In genomic region chr10:29402656-29403268, GRCm38 (mm10) we compare ENCODE assay signal across 10 mouse cellular contexts. TPM values are rescaled to one million over a fixed set of nuclear protein-coding genes. Genes with fewer than 3 reads are reported as not detected.
DNase-seq lines count a peak whose midpoint lies in the region; ATAC-seq and TF ChIP-seq lines count a peak whose summit lies in the region.
"Had no signal": no experiment of that assay in that cellular context is flagged by ENCODE, and none has a peak within 500 bp of the region (broad histone marks: within the 10 kb centered on the region; RNA-seq: fewer than 3 reads in every experiment).

No protein-coding gene starts in this region.

- H3K4me3 ChIP-seq in forebrain, postnatal 0 days (ENCODE audit: low read depth, low read length), result no peak overlapping the region
- no peak overlapping the region for H3K4me3 ChIP-seq in forebrain, embryonic 10.5 days
- H3K4me3 ChIP-seq in kidney, postnatal 0 days (replicated peaks; ENCODE audit: low read depth, low read length), result no peak overlapping the region
- peak overlapping the region in 1 of 3 experiments; percentile 6 for H3K4me3 ChIP-seq in CH12.LX (replicated peaks in 1 of 3; ENCODE audit: low read depth in 2 of 3, low read length in 2 of 3, poor library complexity in 1 of 3)
- H3K4me3 ChIP-seq in hindbrain, embryonic 16.5 days (ENCODE audit: low read length), result no peak overlapping the region
- H3K4me3 ChIP-seq: limb, embryonic 13.5 days had no signal

- TF ChIP-seq RAD21 in CH12.LX (IDR thresholded peaks at IDR 0.05; ENCODE audit: low read depth, low read length), result no peak

- no peak overlapping the region for H3K9ac ChIP-seq in forebrain, postnatal 0 days
- no peak overlapping the region for H3K9ac ChIP-seq in kidney, postnatal 0 days (ENCODE audit: low read depth, low read length)
- H3K9ac ChIP-seq in CH12.LX (ENCODE audit: insufficient read depth, low read depth), result no peak overlapping the region
- no peak overlapping the region for H3K9ac ChIP-seq in hindbrain, embryonic 16.5 days (ENCODE audit: low read depth, low read length)
- H3K9ac ChIP-seq: limb, embryonic 13.5 days had no signal

- no peak for TF ChIP-seq EP300 in CH12.LX (IDR thresholded peaks at IDR 0.05; ENCODE audit: low read length)

- DNase-seq in forebrain, postnatal 0 days, result no peak
- no peak for DNase-seq in forebrain, embryonic 10.5 days (ENCODE audit: extremely low spot score, low spot score)
- peak; percentile 53 for DNase-seq in kidney, postnatal 0 days (ENCODE audit: low spot score)
- DNase-seq in kidney, postnatal 25 days, result no peak
- DNase-seq in CH12.LX (ENCODE audit: extremely low read depth), result no peak
- no peak for DNase-seq in thymus, adult 18-20 months
- DNase-seq: gastrocnemius, postnatal 14 days; thymus, postnatal 4 days had no signal

- no peak for TF ChIP-seq POLR2A in CH12.LX (IDR thresholded peaks at IDR 0.05; ENCODE audit: low read depth, low read length)

- dilution Hi-C loops in CH12.LX (cut with MboI; ENCODE audit: extremely low pct_ligation_motif_present, extremely low pct_unique_long_range_greater_than_20kb, low sequenced_read_pairs), result no loop called here

- TF ChIP-seq CTCF in forebrain, postnatal 0 days (IDR thresholded peaks at IDR 0.05; ENCODE audit: low read depth), result no peak
- no peak for TF ChIP-seq CTCF in kidney, postnatal 0 days (IDR thresholded peaks at IDR 0.05; ENCODE audit: low read depth)
- TF ChIP-seq CTCF in CH12.LX (conservative IDR thresholded peaks at IDR 0.05 in 1 of 2, IDR thresholded peaks at IDR 0.05 in 1 of 2; ENCODE audit: low read depth in 2 of 2, low read length in 2 of 2), result no peak

- H3K27me3 ChIP-seq in forebrain, postnatal 0 days (ENCODE audit: insufficient read depth, low read length), result no peaks in the 10 kb centered on the region
- H3K27me3 ChIP-seq in forebrain, embryonic 10.5 days (ENCODE audit: poor library complexity, severe bottlenecking), result no peaks in the 10 kb centered on the region
- H3K27me3 ChIP-seq in kidney, postnatal 0 days (ENCODE audit: insufficient read depth, low read length), result no peaks in the 10 kb centered on the region
- H3K27me3 ChIP-seq in CH12.LX (replicated peaks), result no peaks in the 10 kb centered on the region
- H3K27me3 ChIP-seq in hindbrain, embryonic 16.5 days (replicated peaks; ENCODE audit: control insufficient read depth, insufficient read depth, low read length), result no peaks in the 10 kb centered on the region
- H3K27me3 ChIP-seq: limb, embryonic 13.5 days had no signal

- H3K79me2 ChIP-seq in CH12.LX (replicated peaks; ENCODE audit: control insufficient read depth, extremely low read depth, insufficient read depth, poor library complexity, severe bottlenecking), result no peaks in the 10 kb centered on the region

- ATAC-seq in forebrain, postnatal 0 days, result peak; percentile 32
- ATAC-seq in kidney, postnatal 0 days (replicated peaks; ENCODE audit: low FRiP score, low read depth), result 0 out of 2 replicates have a peak, but pooled peaks have one; percentile 52
- ATAC-seq in hindbrain, embryonic 16.5 days, result peak; percentile 83

- in situ Hi-C loops in CH12.LX (cut with MboI; ENCODE audit: low pct_ligation_motif_present, low pct_unique_long_range_greater_than_20kb, low sequenced_read_pairs), result no loop called here

- H3K4me2 ChIP-seq in forebrain, postnatal 0 days (ENCODE audit: low read depth), result no peak overlapping the region
- H3K4me2 ChIP-seq in kidney, postnatal 0 days (ENCODE audit: low read length), result peak overlapping the region; percentile 39
- H3K4me2 ChIP-seq in CH12.LX (ENCODE audit: insufficient read depth, low read depth, poor library complexity, severe bottlenecking), result peak overlapping the region; percentile 31; the same call in 1 of the 2 replicates
- H3K4me2 ChIP-seq in hindbrain, embryonic 16.5 days (ENCODE audit: low read length), result no peak overlapping the region
- H3K4me2 ChIP-seq: limb, embryonic 13.5 days had no signal

- WGBS in forebrain, postnatal 0 days, result 18% methylated on average over 8 of the region's 8 CpGs
- 62% methylated on average over 8 of the region's 8 CpGs for WGBS in forebrain, embryonic 10.5 days
- 19% methylated on average over 8 of the region's 8 CpGs for WGBS in kidney, postnatal 0 days
- WGBS in hindbrain, embryonic 16.5 days, result 37% methylated on average over 8 of the region's 8 CpGs

- H3K9me3 ChIP-seq in forebrain, postnatal 0 days (ENCODE audit: low read length), result no peaks in the 10 kb centered on the region
- H3K9me3 ChIP-seq in forebrain, embryonic 10.5 days, result no peaks in the 10 kb centered on the region
- H3K9me3 ChIP-seq in kidney, postnatal 0 days (replicated peaks; ENCODE audit: low read length), result no peaks in the 10 kb centered on the region
- no peaks in the 10 kb centered on the region for H3K9me3 ChIP-seq in CH12.LX (replicated peaks; ENCODE audit: low read length)
- no peaks in the 10 kb centered on the region for H3K9me3 ChIP-seq in hindbrain, embryonic 16.5 days (ENCODE audit: control insufficient read depth, low read length)
- H3K9me3 ChIP-seq: limb, embryonic 13.5 days had no signal

- no peaks in the 10 kb centered on the region for H3K36me3 ChIP-seq in forebrain, postnatal 0 days (ENCODE audit: insufficient read depth)
- H3K36me3 ChIP-seq in forebrain, embryonic 10.5 days (replicated peaks), result no peaks in the 10 kb centered on the region
- no peaks in the 10 kb centered on the region for H3K36me3 ChIP-seq in kidney, postnatal 0 days (ENCODE audit: insufficient read depth, low read length)
- H3K36me3 ChIP-seq in CH12.LX (replicated peaks in 1 of 2; ENCODE audit: control insufficient read depth in 1 of 2, insufficient read depth in 1 of 2, low read length in 1 of 2), result no peaks in the 10 kb centered on the region
- H3K36me3 ChIP-seq in hindbrain, embryonic 16.5 days (ENCODE audit: control insufficient read depth, insufficient read depth, low read length), result no peaks in the 10 kb centered on the region
- H3K36me3 ChIP-seq: limb, embryonic 13.5 days had no signal

- H3K4me1 ChIP-seq in forebrain, postnatal 0 days (ENCODE audit: insufficient read depth), result peaks cover 4% of the 10 kb centered on the region; the same call in 1 of the 2 replicates
- H3K4me1 ChIP-seq in forebrain, embryonic 10.5 days, result peaks cover 5% of the 10 kb centered on the region; the same call in 1 of the 2 replicates
- H3K4me1 ChIP-seq in kidney, postnatal 0 days (replicated peaks; ENCODE audit: insufficient read depth, low read length), result no peaks in the 10 kb centered on the region
- no peaks in the 10 kb centered on the region for H3K4me1 ChIP-seq in CH12.LX (ENCODE audit: control insufficient read depth in 1 of 2, insufficient read depth in 2 of 2)
- H3K4me1 ChIP-seq in hindbrain, embryonic 16.5 days (ENCODE audit: control insufficient read depth, insufficient read depth, low read depth, low read length), result no peaks in the 10 kb centered on the region
- H3K4me1 ChIP-seq: limb, embryonic 13.5 days had no signal

- H3K27ac ChIP-seq in forebrain, postnatal 0 days (ENCODE audit: low read depth, low read length), result no peak overlapping the region
- no peak overlapping the region for H3K27ac ChIP-seq in forebrain, embryonic 10.5 days
- H3K27ac ChIP-seq in kidney, postnatal 0 days, result no peak overlapping the region
- no peak overlapping the region for H3K27ac ChIP-seq in CH12.LX (ENCODE audit: insufficient read depth, low read depth)
- H3K27ac ChIP-seq in hindbrain, embryonic 16.5 days (ENCODE audit: low read depth, low read length), result no peak overlapping the region
- H3K27ac ChIP-seq: limb, embryonic 13.5 days had no signal

TF ChIP-seq in CH12.LX, 34 proteins besides CTCF, POLR2A, EP300 and RAD21:
- TF ChIP-seq NELFE (IDR thresholded peaks at IDR 0.05; ENCODE audit: low read depth, low read length) (no peak), MEF2A (IDR thresholded peaks at IDR 0.05; ENCODE audit: borderline replicate concordance, low read depth, low read length) (no peak), CHD1 (IDR thresholded peaks at IDR 0.05; ENCODE audit: low read depth, low read length) (no peak), ETS1 (conservative IDR thresholded peaks at IDR 0.05; ENCODE audit: low read depth, low read length) (no peak), GABPA (IDR thresholded peaks at IDR 0.05; ENCODE audit: insufficient replicate concordance, low read depth, low read length) (no peak), TCF12 (IDR thresholded peaks at IDR 0.05; ENCODE audit: low read depth, low read length) (no peak), SMC3 (IDR thresholded peaks at IDR 0.05; ENCODE audit: low read depth, low read length) (no peak), PAX5 (IDR thresholded peaks at IDR 0.05; ENCODE audit: low read length) (no peak), E2F4 (IDR thresholded peaks at IDR 0.05; ENCODE audit: insufficient replicate concordance, low read depth, low read length) (no peak)

RNA-seq across cellular contexts. Expression of gene Rnf146, which starts 40.5 kb away (rescaled TPM):
- total RNA-seq in forebrain, postnatal 0 days (2014; rRNA removed), result 68.9 and 79.4 TPM in 2 replicates
- polyA plus RNA-seq in forebrain, postnatal 0 days (2015; fragmentation: Nextera tagmentation; extraction: Ambion mirVana), result 57.0 and 61.9 TPM in 2 replicates
- polyA plus RNA-seq in forebrain, embryonic 10.5 days (2016; fragmentation: Nextera tagmentation; extraction: Ambion mirVana), result 49.2 and 50.1 TPM in 2 replicates
- 43.4 and 43.9 TPM in 2 replicates for polyA plus RNA-seq in kidney, postnatal 0 days (2015; fragmentation: Nextera tagmentation; extraction: Ambion mirVana)
- total RNA-seq in CH12.LX (2012; rRNA removed) (20.8 and 22.5 TPM in 2 replicates), CH12.LX (2014; rRNA removed) (29.7 and 32.1 TPM in 2 replicates)
- polyA plus RNA-seq in CH12.LX (2012; ENCODE audit: insufficient read length, low read depth), result 24.5 and 32.1 TPM in 2 replicates
- polyA plus RNA-seq in hindbrain, embryonic 16.5 days (2015; fragmentation: Nextera tagmentation; extraction: Ambion mirVana), result 78.9 and 83.9 TPM in 2 replicates

Comparison
In these comparisons a context has a peak if more than half of its experiments do, and no peak if none do; other contexts are left out.
1. ATAC-seq: peak in every context shown above with its lines; median percentile 83 in hindbrain, embryonic 16.5 days; 52 in kidney, postnatal 0 days; 32 in forebrain, postnatal 0 days.
2. H3K4me2 ChIP-seq: peak in kidney, postnatal 0 days (single experiment) and CH12.LX (single experiment); none in forebrain, postnatal 0 days (single experiment) and hindbrain, embryonic 16.5 days (single experiment).